ENCODE assay signal across 27 mouse cellular contexts in genomic region chr9:59961201-59961955, GRCm38 (mm10). TPM values are rescaled to one million over a fixed set of nuclear protein-coding genes. Genes with fewer than 3 reads are reported as not detected.
A peak's percentile ranks its signal among the peaks of the same experiment; 100 is the strongest.
DNase-seq lines count a peak whose midpoint lies in the region; ATAC-seq lines count a peak whose summit lies in the region.
"Had no signal": no experiment of that assay in that cellular context is flagged by ENCODE, and none has a peak within 500 bp of the region (broad histone marks: within the 10 kb centered on the region; RNA-seq: fewer than 3 reads in every experiment).

No protein-coding gene starts in this region.

- no peaks in the 10 kb centered on the region for H3K9me3 ChIP-seq in hindbrain, embryonic 11.5 days (ENCODE audit: control insufficient read depth, low read length)
- H3K9me3 ChIP-seq in hindbrain, embryonic 16.5 days (ENCODE audit: control insufficient read depth, low read length) = no peaks in the 10 kb centered on the region
- H3K9me3 ChIP-seq: embryonic facial prominence, embryonic 13.5 days; forebrain, embryonic 12.5 days; heart, embryonic 15.5 days; hindbrain, embryonic 10.5 days; hindbrain, embryonic 15.5 days had no signal

- 66% methylated on average over 14 of the region's 14 CpGs for WGBS in hindbrain, embryonic 11.5 days
- 60% methylated on average over 14 of the region's 14 CpGs for WGBS in hindbrain, embryonic 16.5 days

- no peak overlapping the region for H3K4me2 ChIP-seq in hindbrain, embryonic 11.5 days (replicated peaks; ENCODE audit: low read depth, low read length)
- no peak overlapping the region for H3K4me2 ChIP-seq in hindbrain, embryonic 16.5 days (ENCODE audit: low read length)
- H3K4me2 ChIP-seq: embryonic facial prominence, embryonic 13.5 days; forebrain, embryonic 12.5 days; heart, embryonic 11.5 days; heart, embryonic 15.5 days; hindbrain, embryonic 15.5 days had no signal

- H3K4me1 ChIP-seq in hindbrain, embryonic 11.5 days (replicated peaks; ENCODE audit: control insufficient read depth, insufficient read depth, low read length) = no peaks in the 10 kb centered on the region; the same call in 1 of the 2 replicates
- H3K4me1 ChIP-seq in hindbrain, embryonic 16.5 days (ENCODE audit: control insufficient read depth, insufficient read depth, low read depth, low read length) = peaks cover 2% of the 10 kb centered on the region; the same call in 1 of the 2 replicates

- peak; percentile 10 for DNase-seq in cerebellum, adult 9-11 months
- DNase-seq in cerebellum, adult 11 months = no peak
- DNase-seq in hindbrain, embryonic 11.5 days (ENCODE audit: low spot score) = peak; percentile 18
- DNase-seq in retina, postnatal 1 day = peak; percentile 49
- DNase-seq in retina, embryonic 14.5 days (ENCODE audit: low spot score) = no peak
- DNase-seq in cerebellum, postnatal 36 days = peak; percentile 8 to 12
- DNase-seq in gastrocnemius, postnatal 10 days = no peak
- DNase-seq: adrenal gland, adult 2 months; adrenal gland, postnatal 25 days; gastrocnemius, postnatal 14 days; heart, adult 2 months; heart, postnatal 14 days had no signal

- H3K36me3 ChIP-seq in hindbrain, embryonic 11.5 days (ENCODE audit: control insufficient read depth, insufficient read depth, low read length) = no peaks in the 10 kb centered on the region
- no peaks in the 10 kb centered on the region for H3K36me3 ChIP-seq in hindbrain, embryonic 16.5 days (ENCODE audit: control insufficient read depth, insufficient read depth, low read length)
- H3K36me3 ChIP-seq: embryonic facial prominence, embryonic 13.5 days; forebrain, embryonic 12.5 days; heart, embryonic 15.5 days; hindbrain, embryonic 10.5 days; hindbrain, embryonic 15.5 days had no signal

- H3K27me3 ChIP-seq in hindbrain, embryonic 11.5 days (ENCODE audit: control insufficient read depth, insufficient read depth, low read length) = no peaks in the 10 kb centered on the region
- H3K27me3 ChIP-seq in hindbrain, embryonic 16.5 days (replicated peaks; ENCODE audit: control insufficient read depth, insufficient read depth, low read length) = no peaks in the 10 kb centered on the region
- H3K27me3 ChIP-seq: embryonic facial prominence, embryonic 13.5 days; forebrain, embryonic 12.5 days; heart, embryonic 15.5 days; hindbrain, embryonic 15.5 days; Patski had no signal

- no peak for ATAC-seq in hindbrain, embryonic 11.5 days (ENCODE audit: low FRiP score)
- no peak for ATAC-seq in hindbrain, embryonic 16.5 days
- ATAC-seq: forebrain, embryonic 16.5 days; inflammation-experienced regulatory T-cells, adult 6 months; intestine, postnatal 0 days; Patski had no signal

- H3K4me3 ChIP-seq in hindbrain, embryonic 11.5 days (ENCODE audit: low read depth, low read length) = no peak overlapping the region
- no peak overlapping the region for H3K4me3 ChIP-seq in hindbrain, embryonic 16.5 days (ENCODE audit: low read length)
- H3K4me3 ChIP-seq: embryonic facial prominence, embryonic 13.5 days; forebrain, embryonic 12.5 days; heart, adult 2 months; heart, embryonic 15.5 days; hindbrain, embryonic 10.5 days; hindbrain, embryonic 15.5 days had no signal

- no peak overlapping the region for H3K9ac ChIP-seq in hindbrain, embryonic 11.5 days (ENCODE audit: low read depth, low read length)
- H3K9ac ChIP-seq in hindbrain, embryonic 16.5 days (ENCODE audit: low read depth, low read length) = no peak overlapping the region; the same call in 1 of the 2 replicates
- H3K9ac ChIP-seq: embryonic facial prominence, embryonic 13.5 days; forebrain, embryonic 12.5 days; heart, embryonic 15.5 days; hindbrain, embryonic 15.5 days had no signal

- H3K27ac ChIP-seq in hindbrain, embryonic 11.5 days (ENCODE audit: low read depth, low read length) = no peak overlapping the region
- H3K27ac ChIP-seq in hindbrain, embryonic 16.5 days (ENCODE audit: low read depth, low read length) = no peak overlapping the region
- H3K27ac ChIP-seq: embryonic facial prominence, embryonic 13.5 days; forebrain, embryonic 12.5 days; heart, adult 2 months; heart, embryonic 15.5 days; hindbrain, embryonic 10.5 days; hindbrain, embryonic 15.5 days had no signal

RNA-seq across cellular contexts. Expression of gene Nr2e3, which starts 0.9 kb away (rescaled TPM):
- 0.17 TPM in 1 of 2 replicates, not detected in the other for polyA plus RNA-seq in hindbrain, embryonic 11.5 days (2014; fragmentation: Nextera tagmentation; extraction: Ambion mirVana)
- polyA plus RNA-seq in hindbrain, embryonic 16.5 days (2015; fragmentation: Nextera tagmentation; extraction: Ambion mirVana) = not detected in 2 replicates
- total RNA-seq in gastrocnemius, postnatal 10 days (2021) = not detected
- total RNA-seq: adrenal gland, adult 2 months; adrenal gland, postnatal 25 days; gastrocnemius, postnatal 14 days; heart, adult 2 months; heart, postnatal 14 days; MEL had no signal
- polyA plus RNA-seq: adrenal gland, adult 2 months; C2C12; forebrain, embryonic 16.5 days; frontal cortex, adult 2 months; gonadal fat pad, adult 2 months; heart, adult 2 months; heart, embryonic 11.5 days; heart, embryonic 15.5 days; hindbrain, embryonic 10.5 days; hindbrain, embryonic 15.5 days; inflammation-experienced regulatory T-cells, adult 6 months; Patski had no signal

Comparison
In these comparisons a context has a peak if more than half of its experiments do, and no peak if none do; other contexts are left out.
1. DNase-seq: peak in cerebellum, adult 9-11 months (single experiment), hindbrain, embryonic 11.5 days (single experiment), retina, postnatal 1 day (single experiment) and cerebellum, postnatal 36 days (2 of 2); none in cerebellum, adult 11 months (single experiment), retina, embryonic 14.5 days (single experiment) and gastrocnemius, postnatal 10 days (single experiment).